Mouse (Mus musculus): ENCODE measurements around the gene Gm31371. TPM values are rescaled to one million over a fixed set of nuclear protein-coding genes. Genes with fewer than 3 reads are reported as not detected.
"Not testable (repeated sequence)": the region's sequence is repeated elsewhere in the genome, so short reads cannot be mapped to it uniquely, and the experiment has no call there.

Gm31371 gene
- 0.03 TPM for polyA plus RNA-seq (2021)

GRCm38 (mm10) chr8:19903092-19903491, at the start of gene Gm31371:
Gene Gm31371, plus strand, starts transcription at chr8:19903392.
- CTCF ChIA-PET; ATAC-seq; POLR2A ChIA-PET; in situ Hi-C loops (cut with MboI; ENCODE audit: low pct_unique_long_range_greater_than_20kb); H3K27me3 ChIP-seq; DNase-seq (ENCODE audit: low read depth, low spot score): not testable (repeated sequence)

- in situ Hi-C loops (cut with MboI; ENCODE audit: low pct_unique_long_range_greater_than_20kb); CTCF ChIA-PET; POLR2A ChIA-PET; H3K27me3 ChIP-seq; ATAC-seq; DNase-seq (ENCODE audit: low read depth, low spot score): not testable (repeated sequence)
These were observed 3.3 kb downstream of the Gm31371 start for GRCm38 (mm10) chr8:19906425-19907055.

- POLR2A ChIA-PET; in situ Hi-C loops (cut with MboI; ENCODE audit: low pct_unique_long_range_greater_than_20kb); ATAC-seq; H3K27me3 ChIP-seq; DNase-seq (ENCODE audit: low read depth, low spot score); CTCF ChIA-PET: not testable (repeated sequence)
These were observed 5.7 kb downstream of the Gm31371 start for GRCm38 (mm10) chr8:19908841-19909321.

- CTCF ChIA-PET; DNase-seq (ENCODE audit: low read depth, low spot score); in situ Hi-C loops (cut with MboI; ENCODE audit: low pct_unique_long_range_greater_than_20kb); H3K27me3 ChIP-seq; ATAC-seq; POLR2A ChIA-PET: not testable (repeated sequence)
These were observed 15.9 kb downstream of the Gm31371 start for GRCm38 (mm10) chr8:19919086-19919485.

GRCm38 (mm10) chr8:19934274-19934673, 31.1 kb downstream of the Gm31371 start:
- in situ Hi-C loops (cut with MboI; ENCODE audit: low pct_unique_long_range_greater_than_20kb); POLR2A ChIA-PET: not testable (repeated sequence)

GRCm38 (mm10) chr8:19935541-19936030, 32.4 kb downstream of the Gm31371 start:
- in situ Hi-C loops (cut with MboI; ENCODE audit: low pct_unique_long_range_greater_than_20kb); CTCF ChIA-PET: not testable (repeated sequence)

More at GRCm38 (mm10) chr8:19934274-19934673, 31.1 kb downstream of the Gm31371 start:
- CTCF ChIA-PET; DNase-seq (ENCODE audit: low read depth, low spot score); ATAC-seq; H3K27me3 ChIP-seq: not testable (repeated sequence)

GRCm38 (mm10) chr8:19960935-19961334, 57.7 kb downstream of the Gm31371 start:
- no peak for TF ChIP-seq CTCF (IDR thresholded peaks at IDR 0.05)
- H3K27me3 ChIP-seq = no peaks in the 10 kb centered on the region
- ChIA-PET POLR2A (no interaction called here), CTCF (no interaction called here)
- ATAC-seq (no peak), DNase-seq (ENCODE audit: low read depth, low spot score) (no peak)
- in situ Hi-C loops (cut with MboI; ENCODE audit: low pct_unique_long_range_greater_than_20kb) = no loop called here

More at GRCm38 (mm10) chr8:19935541-19936030, 32.4 kb downstream of the Gm31371 start:
- H3K27me3 ChIP-seq; DNase-seq (ENCODE audit: low read depth, low spot score); ATAC-seq; POLR2A ChIA-PET: not testable (repeated sequence)

GRCm38 (mm10) chr8:19963766-19964165, 60.6 kb downstream of the Gm31371 start:
- CTCF ChIA-PET; H3K27me3 ChIP-seq; DNase-seq (ENCODE audit: low read depth, low spot score); ATAC-seq; POLR2A ChIA-PET; in situ Hi-C loops (cut with MboI; ENCODE audit: low pct_unique_long_range_greater_than_20kb): not testable (repeated sequence)

- CTCF ChIA-PET; in situ Hi-C loops (cut with MboI; ENCODE audit: low pct_unique_long_range_greater_than_20kb); POLR2A ChIA-PET; ATAC-seq; DNase-seq (ENCODE audit: low read depth, low spot score); H3K27me3 ChIP-seq: not testable (repeated sequence)
These were observed 65.0 kb downstream of the Gm31371 start for GRCm38 (mm10) chr8:19968151-19968550.

- CTCF ChIA-PET = not testable (repeated sequence)
These were observed 72.0 kb downstream of the Gm31371 start for GRCm38 (mm10) chr8:19975237-19975636.

More at GRCm38 (mm10) chr8:19975237-19975636, 72.0 kb downstream of the Gm31371 start:
- in situ Hi-C loops (cut with MboI; ENCODE audit: low pct_unique_long_range_greater_than_20kb); H3K27me3 ChIP-seq; ATAC-seq; POLR2A ChIA-PET; DNase-seq (ENCODE audit: low read depth, low spot score): not testable (repeated sequence)

Other genes with a start within 250 kb of the Gm31371 start
- not detected for gene 4930467E23Rik, start 173.8 kb upstream of the Gm31371 start, polyA plus RNA-seq (2021)

All from Patski (cell line).